Mouse (Mus musculus) stomach, postnatal 0 days (tissue): ENCODE data around the gene Snx27. TPM values are rescaled to one million over a fixed set of nuclear protein-coding genes. Genes with fewer than 3 reads are reported as not detected.

Experiments used
- ATAC-seq: fragments of 200-750 bp; cut with Nextera tagmentation; 2 replicates; pipeline ENCODE4 v1.8.0; 2017; ENCODE audit not compliant: low FRiP score, low TSS enrichment
- DNase-seq: peaks from one replicate; pipeline ENCODE4 v3.0.0-alpha.2; 2016; ENCODE audit warnings: low spot score
- H3K27ac ChIP-seq: fragments of 300-500 bp; sonication (generic); replicated peaks from 2 replicates; pipeline ENCODE4 v1.5.1; 2014; ENCODE audit warnings: mild to moderate bottlenecking, control low read depth
- H3K27me3 ChIP-seq: fragments of 300-500 bp; sonication (generic); 2 replicates; pipeline ENCODE4 v1.6.1; 2014; ENCODE audit warnings: low read length; ENCODE audit not compliant: control insufficient read depth, insufficient read depth
- H3K36me3 ChIP-seq: fragments of 300-500 bp; sonication (generic); 2 replicates; pipeline ENCODE4 v1.6.1; 2014; ENCODE audit warnings: low read length, mixed read lengths; ENCODE audit not compliant: control insufficient read depth, insufficient read depth
- H3K4me1 ChIP-seq: fragments of 300-500 bp; sonication (generic); replicated peaks from 2 replicates; pipeline ENCODE4 v1.6.1; 2014; ENCODE audit warnings: antibody characterized with exemption; ENCODE audit not compliant: control insufficient read depth, insufficient read depth
- H3K4me2 ChIP-seq: fragments of 300-500 bp; sonication (generic); replicated peaks from 2 replicates; pipeline ENCODE4 v1.6.1; 2014; ENCODE audit warnings: low read depth, mild to moderate bottlenecking, control low read depth, moderate library complexity
- H3K4me3 ChIP-seq: fragments of 300-500 bp; sonication (generic); 2 replicates; pipeline ENCODE4 v1.5.1; 2014; ENCODE audit warnings: low read depth, low read length, control low read depth
- H3K9ac ChIP-seq: fragments of 300-500 bp; sonication (generic); 2 replicates; pipeline ENCODE4 v1.6.1; 2014; ENCODE audit warnings: mild to moderate bottlenecking, low read length, control low read depth, mixed read lengths
- H3K9me3 ChIP-seq: fragments of 300-500 bp; sonication (generic); 2 replicates; pipeline ENCODE4 v1.6.1; 2016; ENCODE audit warnings: low read length; ENCODE audit not compliant: control insufficient read depth
- CTCF ChIP-seq: IDR thresholded peaks from 2 replicates; pipeline ENCODE4 v1.5.1; 2016; ENCODE audit warnings: antibody characterized with exemption, low read depth, mild to moderate bottlenecking, moderate library complexity
- EP300 ChIP-seq: optimal IDR thresholded peaks from 2 replicates; pipeline ENCODE3; 2016; ENCODE audit warnings: antibody characterized with exemption
- WGBS: fragments of 180-500 bp; shearing (Covaris S2); extraction: QIAGEN DNeasy Blood & Tissue Kit; methylation state at CpG from one replicate; pipeline ENCODE4 v1.1.7; 2014; 5-methylcytosine and 5-hydroxymethylcytosine counted together
- polyA plus RNA-seq: library from polyadenylated mRNA; unstranded; fragments of >200 nt; fragmentation: Nextera tagmentation; extraction: Ambion mirVana; gene quantifications from 2 replicates; pipeline ENCODE4 v1.2.1, GENCODE M21; 2015

Gene Snx27
- polyA plus RNA-seq, 1 experiment from 2014 or later: 17.6 TPM

GRCm38 (mm10) chr3:94533968-94534367 lies 48.5 kb downstream of the Snx27 start:
- Histone ChIP-seq H3K9me3 (no peaks in the 10 kb centered on the region), H3K4me1 (no peaks in the 10 kb centered on the region), H3K4me3 (no peak overlapping the region), H3K27me3 (no peaks in the 10 kb centered on the region), H3K4me2 (no peak overlapping the region), H3K36me3 (no peaks in the 10 kb centered on the region), H3K27ac (no peak overlapping the region), H3K9ac (no peak overlapping the region)
- TF ChIP-seq EP300 (no peak), CTCF (peak; percentile 83)
- DNase-seq: peak; percentile 36
- ATAC-seq: no peak

DNA sequence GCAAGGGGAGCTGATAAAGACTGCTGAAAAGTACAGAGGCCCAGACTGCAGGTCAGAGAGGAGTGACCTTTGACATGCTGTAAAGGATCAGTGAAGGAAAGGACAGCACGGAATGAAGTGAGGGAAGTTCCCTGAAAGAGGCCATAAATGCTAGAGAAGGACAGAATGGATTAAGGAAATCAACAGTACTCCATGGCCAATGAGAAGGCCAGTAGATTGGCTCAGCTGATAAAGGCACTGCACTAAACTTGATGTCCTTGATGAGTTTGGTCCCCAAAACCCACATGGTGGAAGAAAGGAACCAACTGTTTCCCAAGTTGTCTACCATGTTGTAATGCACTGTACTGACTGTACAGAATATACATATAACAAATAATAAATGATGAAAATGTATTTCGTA lies 55.8 kb downstream of the Snx27 start:
- no peak overlapping the region for H3K4me2 ChIP-seq
- no peak overlapping the region for H3K9ac ChIP-seq
- H3K9me3 ChIP-seq: no peaks in the 10 kb centered on the region
- peaks cover 2% of the 10 kb centered on the region; the same call in 1 of the 2 replicates for H3K36me3 ChIP-seq
- H3K4me1 ChIP-seq: no peaks in the 10 kb centered on the region
- TF ChIP-seq EP300 (no peak), CTCF (no peak)
- no peak overlapping the region for H3K27ac ChIP-seq
- H3K27me3 ChIP-seq: no peaks in the 10 kb centered on the region
- no peak overlapping the region for H3K4me3 ChIP-seq
- 65% methylated on average over 2 of the region's 2 CpGs for WGBS
- DNase-seq: no peak
- ATAC-seq: no peak

GRCm38 (mm10) chr3:94506664-94507063 lies 75.9 kb downstream of the Snx27 start:
- no peak overlapping the region for H3K9ac ChIP-seq
- H3K27me3 ChIP-seq: no peaks in the 10 kb centered on the region
- H3K36me3 ChIP-seq: peaks cover 11% of the 10 kb centered on the region; the same call in 1 of the 2 replicates
- TF ChIP-seq EP300 (no peak), CTCF (peak; percentile 50)
- H3K4me3 ChIP-seq: no peak overlapping the region
- no peaks in the 10 kb centered on the region for H3K9me3 ChIP-seq
- no peak overlapping the region for H3K27ac ChIP-seq
- no peaks in the 10 kb centered on the region for H3K4me1 ChIP-seq
- no peak for ATAC-seq
- H3K4me2 ChIP-seq: no peak overlapping the region
- 94% methylated on average over 1 of the region's 1 CpGs for WGBS
- no peak for DNase-seq

DNA sequence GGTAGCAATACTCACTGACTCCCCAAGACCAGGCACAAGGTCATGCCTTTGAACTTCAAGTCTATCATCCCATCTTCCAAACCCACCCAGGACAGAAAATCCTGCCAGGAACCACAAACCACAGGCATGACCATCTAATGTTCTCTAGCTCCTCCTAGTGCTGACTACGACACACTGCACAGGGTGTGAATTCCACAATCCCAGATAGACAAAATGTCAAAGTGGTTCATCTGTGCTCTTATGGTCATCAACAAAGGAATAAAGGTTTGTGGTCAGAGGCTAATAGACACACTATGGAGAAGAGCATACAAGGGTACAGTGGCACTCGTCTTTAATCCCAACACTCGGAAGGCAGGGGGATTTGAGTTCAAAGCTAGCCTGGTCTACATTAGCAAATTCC lies 80.3 kb downstream of the Snx27 start:
- Histone ChIP-seq H3K9me3 (no peaks in the 10 kb centered on the region), H3K4me3 (no peak overlapping the region), H3K27me3 (no peaks in the 10 kb centered on the region), H3K4me1 (no peaks in the 10 kb centered on the region), H3K36me3 (peaks cover 9% of the 10 kb centered on the region; the same call in 1 of the 2 replicates), H3K27ac (no peak overlapping the region), H3K4me2 (no peak overlapping the region), H3K9ac (no peak overlapping the region)
- peak; percentile 17 for DNase-seq
- ATAC-seq: no peak
- peak; percentile 87 for TF ChIP-seq CTCF
- no peak for TF ChIP-seq EP300
- WGBS: 82% methylated on average over 3 of the region's 3 CpGs

DNA sequence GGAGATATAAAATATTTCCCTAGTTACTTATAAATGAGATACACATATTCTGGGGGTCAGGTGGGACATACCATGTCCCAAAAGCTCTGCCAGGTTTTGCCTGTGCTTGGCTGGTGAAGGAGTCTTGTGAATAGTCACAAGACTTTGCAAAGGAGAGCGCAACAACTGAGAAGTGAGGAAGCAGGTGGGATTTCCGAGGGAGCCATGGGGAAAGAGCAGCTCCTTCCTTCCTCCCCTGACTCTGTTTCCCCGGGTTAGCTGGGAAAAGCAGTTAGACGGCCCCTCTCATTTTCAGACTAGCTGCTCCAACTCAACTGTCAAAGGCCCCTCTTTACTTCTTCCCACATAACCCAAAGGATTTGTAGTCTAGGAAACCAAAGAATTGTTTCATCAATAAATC lies 85.4 kb downstream of the Snx27 start:
- H3K9ac ChIP-seq: no peak overlapping the region
- ATAC-seq: no peak
- H3K9me3 ChIP-seq: no peaks in the 10 kb centered on the region
- no peak for DNase-seq
- H3K4me1 ChIP-seq: no peaks in the 10 kb centered on the region
- H3K4me3 ChIP-seq: no peak overlapping the region
- 86% methylated on average over 4 of the region's 4 CpGs for WGBS
- TF ChIP-seq EP300: no peak
- no peak for TF ChIP-seq CTCF
- H3K27ac ChIP-seq: no peak overlapping the region
- no peak overlapping the region for H3K4me2 ChIP-seq
- H3K27me3 ChIP-seq: no peaks in the 10 kb centered on the region
- H3K36me3 ChIP-seq: peaks cover 6% of the 10 kb centered on the region; the same call in 1 of the 2 replicates

DNA sequence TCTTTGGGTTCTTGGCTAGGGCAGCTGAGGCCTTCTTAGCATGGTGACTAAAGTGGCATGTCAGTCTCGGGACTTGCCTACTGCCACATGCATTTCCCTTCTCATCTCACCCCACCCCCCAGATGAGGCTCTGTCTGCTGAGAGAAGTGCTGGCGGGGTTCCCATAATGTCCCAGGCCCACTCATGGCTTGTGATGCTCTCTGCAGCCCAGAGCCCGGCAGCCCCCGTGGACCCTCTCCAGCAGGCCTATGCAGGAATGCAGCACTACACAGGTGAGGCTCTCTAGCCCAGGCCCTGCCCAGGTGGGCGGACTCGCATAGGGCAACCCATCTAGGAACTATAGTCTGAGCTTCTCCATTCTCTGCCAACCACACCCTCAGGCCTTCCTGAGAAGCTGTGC lies 94.9 kb downstream of the Snx27 start:
- ATAC-seq (no peak), DNase-seq (no peak)
- Histone ChIP-seq H3K4me3 (no peak overlapping the region), H3K4me1 (no peaks in the 10 kb centered on the region), H3K4me2 (no peak overlapping the region), H3K27ac (no peak overlapping the region), H3K9ac (no peak overlapping the region), H3K9me3 (no peaks in the 10 kb centered on the region), H3K27me3 (no peaks in the 10 kb centered on the region), H3K36me3 (no peaks in the 10 kb centered on the region; the same call in 1 of the 2 replicates)
- no peak for TF ChIP-seq CTCF
- no peak for TF ChIP-seq EP300
- 61% methylated on average over 6 of the region's 6 CpGs for WGBS
